Mouse (Mus musculus) liver, postnatal 0 days (tissue): ENCODE results near the gene Relch. TPM values are rescaled to one million over a fixed set of nuclear protein-coding genes. Genes with fewer than 3 reads are reported as not detected.
A peak's percentile ranks its signal among the peaks of the same experiment; 100 is the strongest.
"Not testable (repeated sequence)": the region's sequence is repeated elsewhere in the genome, so short reads cannot be mapped to it uniquely, and the experiment has no call there.

ENCODE experiments used
- ATAC-seq: fragments of 200-750 bp; cut with Nextera tagmentation; 2 replicates; pipeline ENCODE4 v1.8.0; 2017; ENCODE audit warnings: mild to moderate bottlenecking, moderate library complexity
- DNase-seq: peaks from one replicate; pipeline ENCODE4 v3.0.0-alpha.2; 2016
- H3K27ac ChIP-seq: fragments of 300-500 bp; sonication (generic); 2 replicates; pipeline ENCODE4 v1.5.1; 2014; ENCODE audit warnings: antibody characterized with exemption, moderate library complexity, mild to moderate bottlenecking, low read depth
- H3K27me3 ChIP-seq: fragments of 300-500 bp; sonication (generic); 2 replicates; pipeline ENCODE4 v1.6.1; 2014; ENCODE audit warnings: low read length, control low read depth, mixed read lengths; ENCODE audit not compliant: insufficient read depth
- H3K36me3 ChIP-seq: fragments of 300-500 bp; sonication (generic); replicated peaks from 2 replicates; pipeline ENCODE4 v1.6.1; 2014; ENCODE audit warnings: mild to moderate bottlenecking, control low read depth, low read length, moderate library complexity, mixed read lengths; ENCODE audit not compliant: insufficient read depth
- H3K4me1 ChIP-seq: fragments of 300-500 bp; sonication (generic); 2 replicates; pipeline ENCODE4 v1.6.1; 2014; ENCODE audit warnings: antibody characterized with exemption, mild to moderate bottlenecking, control low read depth; ENCODE audit not compliant: insufficient read depth
- H3K4me2 ChIP-seq: fragments of 300-500 bp; sonication (generic); 2 replicates; pipeline ENCODE4 v1.6.1; 2014; ENCODE audit warnings: low read depth, mild to moderate bottlenecking, low read length, moderate library complexity, mixed read lengths
- H3K4me3 ChIP-seq: fragments of 300-500 bp; sonication (generic); 2 replicates; pipeline ENCODE4 v1.5.1; 2014; ENCODE audit warnings: low read depth, low read length
- H3K9ac ChIP-seq: fragments of 300-500 bp; sonication (generic); replicated peaks from 2 replicates; pipeline ENCODE4 v1.6.1; 2014; ENCODE audit warnings: mild to moderate bottlenecking, moderate library complexity
- H3K9me3 ChIP-seq: fragments of 300-500 bp; sonication (generic); 2 replicates; pipeline ENCODE4 v1.6.1; 2016; ENCODE audit warnings: mild to moderate bottlenecking, control low read depth, low read length, mixed read lengths
- CTCF ChIP-seq: sonication (generic); IDR thresholded peaks from 2 replicates; pipeline ENCODE4 v1.5.1; 2016; ENCODE audit warnings: antibody characterized with exemption, low read depth
- EP300 ChIP-seq: IDR thresholded peaks from 2 replicates; pipeline ENCODE4 v1.6.1; 2016; ENCODE audit warnings: antibody characterized with exemption, low read depth, mild to moderate bottlenecking
- WGBS: fragments of 180-500 bp; shearing (Covaris S2); extraction: QIAGEN DNeasy Blood & Tissue Kit; methylation state at CpG from one replicate; pipeline ENCODE4 v1.1.7; 2014; ENCODE audit not compliant: insufficient replicate concordance; 5-methylcytosine and 5-hydroxymethylcytosine counted together
- polyA plus RNA-seq: library from polyadenylated mRNA; unstranded; fragments of >200 nt; fragmentation: Nextera tagmentation; extraction: Ambion mirVana; gene quantifications from 2 replicates; pipeline ENCODE4 v1.2.1, GENCODE M21; 2015

The Relch gene
- polyA plus RNA-seq, 1 experiment from 2014 or later, result 11.5 TPM

- no peak overlapping the region for H3K27ac ChIP-seq
- no peak for DNase-seq
- no peaks in the 10 kb centered on the region for H3K4me1 ChIP-seq
- WGBS, result 74% methylated on average over 2 of the region's 2 CpGs
- H3K9me3 ChIP-seq, result no peaks in the 10 kb centered on the region
- H3K9ac ChIP-seq, result no peak overlapping the region
- no peak overlapping the region for H3K4me2 ChIP-seq
- H3K4me3 ChIP-seq, result no peak overlapping the region
- TF ChIP-seq CTCF, result no peak
- no peak for TF ChIP-seq EP300
- H3K27me3 ChIP-seq, result no peaks in the 10 kb centered on the region
- H3K36me3 ChIP-seq, result peaks cover 22% of the 10 kb centered on the region; the same call in 1 of the 2 replicates
- ATAC-seq, result no peak
These were observed 31.9 kb downstream of the Relch start for GRCm38 (mm10) chr1:105695581-105695980.

DNA sequence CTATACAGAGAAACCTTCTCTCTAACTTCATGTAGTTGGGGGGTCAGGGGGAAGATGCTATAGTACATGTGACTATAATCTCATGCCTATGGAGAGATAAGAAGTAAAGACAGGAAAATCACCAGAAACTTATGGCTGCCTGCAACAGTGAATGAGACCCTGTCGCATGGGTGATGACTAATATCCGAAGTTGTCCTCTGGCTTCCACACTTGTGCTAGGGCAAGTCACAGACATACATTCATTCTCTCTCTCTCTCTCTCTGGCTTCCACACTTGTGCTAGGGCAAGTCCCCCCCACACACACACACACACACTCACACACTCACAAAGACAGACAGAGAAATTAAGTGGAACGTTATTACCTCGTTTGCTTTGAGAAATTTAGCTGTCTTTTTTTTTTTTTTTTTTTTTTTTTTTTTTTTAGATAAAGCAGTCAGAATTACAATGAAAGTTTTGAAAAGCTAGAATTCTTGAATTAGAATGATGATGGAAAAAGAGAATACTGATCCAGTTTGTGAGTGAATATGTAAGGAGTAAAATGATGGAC is 37.4 kb downstream of the Relch start:
- H3K4me1 ChIP-seq, result no peaks in the 10 kb centered on the region

GRCm38 (mm10) chr1:105709415-105709814 is 45.8 kb downstream of the Relch start:
- no peaks in the 10 kb centered on the region for H3K9me3 ChIP-seq
- WGBS, result 82% methylated on average over 2 of the region's 2 CpGs
- H3K36me3 ChIP-seq, result peaks cover 20% of the 10 kb centered on the region
- DNase-seq (no peak), ATAC-seq (no peak)
- H3K4me1 ChIP-seq, result no peaks in the 10 kb centered on the region
- TF ChIP-seq CTCF (no peak), EP300 (no peak)
- no peak overlapping the region for H3K9ac ChIP-seq
- no peak overlapping the region for H3K4me2 ChIP-seq
- no peaks in the 10 kb centered on the region for H3K27me3 ChIP-seq
- no peak overlapping the region for H3K4me3 ChIP-seq
- no peak overlapping the region for H3K27ac ChIP-seq

More for the DNA sequence above, 37.4 kb downstream of the Relch start:
- H3K9ac ChIP-seq, result no peak overlapping the region
- TF ChIP-seq EP300 (no peak), CTCF (no peak)
- 89% methylated on average over 4 of the region's 4 CpGs for WGBS
- no peaks in the 10 kb centered on the region for H3K27me3 ChIP-seq
- H3K4me3 ChIP-seq, result no peak overlapping the region
- H3K9me3 ChIP-seq, result no peaks in the 10 kb centered on the region
- no peak overlapping the region for H3K4me2 ChIP-seq
- peaks cover 18% of the 10 kb centered on the region for H3K36me3 ChIP-seq
- no peak overlapping the region for H3K27ac ChIP-seq
- no peak for DNase-seq
- no peak for ATAC-seq

- Histone ChIP-seq H3K36me3 (peaks cover 21% of the 10 kb centered on the region), H3K4me3 (no peak overlapping the region), H3K27ac (no peak overlapping the region), H3K4me2 (no peak overlapping the region), H3K9ac (no peak overlapping the region), H3K27me3 (no peaks in the 10 kb centered on the region), H3K9me3 (no peaks in the 10 kb centered on the region), H3K4me1 (no peaks in the 10 kb centered on the region)
- 40% methylated on average over 1 of the region's 1 CpGs for WGBS
- DNase-seq, result peak; percentile 19
- peak; percentile 55 for TF ChIP-seq CTCF
- no peak for TF ChIP-seq EP300
- no peak for ATAC-seq
These were observed 47.6 kb downstream of the Relch start for GRCm38 (mm10) chr1:105711227-105711626.

DNA sequence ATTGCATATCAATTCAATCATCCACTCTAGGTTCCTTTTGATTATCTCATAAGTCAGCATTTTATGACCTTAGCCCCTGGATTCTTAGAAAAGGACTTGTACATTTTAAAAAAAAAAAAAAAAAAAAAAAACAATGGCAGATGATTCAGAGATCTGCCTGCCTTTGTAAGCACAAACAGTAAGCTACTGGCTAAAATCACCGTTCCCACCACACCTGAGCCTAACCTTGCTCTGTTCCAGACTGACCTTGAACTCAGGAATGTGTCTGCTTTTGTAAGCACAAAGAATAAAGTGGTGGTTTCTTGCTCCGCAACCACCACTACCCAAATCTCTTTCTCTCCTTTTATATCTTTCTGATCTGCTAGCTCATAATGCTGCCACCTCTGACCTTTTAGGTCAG is 49.2 kb downstream of the Relch start:
- DNase-seq (no peak), ATAC-seq (no peak)
- no peak overlapping the region for H3K9ac ChIP-seq
- TF ChIP-seq EP300 (no peak), CTCF (no peak)
- H3K27ac ChIP-seq, result no peak overlapping the region
- peaks cover 21% of the 10 kb centered on the region for H3K36me3 ChIP-seq
- no peak overlapping the region for H3K4me2 ChIP-seq
- H3K4me1 ChIP-seq, result no peaks in the 10 kb centered on the region
- H3K9me3 ChIP-seq, result no peaks in the 10 kb centered on the region
- no peaks in the 10 kb centered on the region for H3K27me3 ChIP-seq
- WGBS, result 85% methylated on average over 2 of the region's 2 CpGs
- H3K4me3 ChIP-seq, result no peak overlapping the region

DNA sequence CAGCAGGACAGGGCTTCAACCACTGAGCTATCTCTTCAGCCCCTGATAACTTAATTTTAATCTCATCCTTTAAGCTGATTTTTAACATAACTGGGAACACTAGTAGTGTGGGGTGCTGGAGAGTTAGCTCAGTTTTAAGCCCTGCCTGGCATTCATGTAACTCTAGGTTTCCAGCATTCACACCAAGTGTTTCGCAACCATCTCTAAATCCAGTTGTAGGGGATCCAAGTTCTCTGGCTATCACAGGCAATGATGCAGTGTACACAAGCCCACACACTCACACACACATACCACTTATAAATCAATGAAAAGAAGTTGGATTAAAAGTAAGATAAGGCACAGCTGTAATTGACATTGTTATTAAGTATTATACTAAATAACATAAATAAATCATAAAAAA is 54.7 kb downstream of the Relch start:
- Histone ChIP-seq H3K27ac (no peak overlapping the region), H3K9me3 (no peaks in the 10 kb centered on the region), H3K4me2 (no peak overlapping the region), H3K4me3 (no peak overlapping the region), H3K36me3 (peaks cover 28% of the 10 kb centered on the region), H3K9ac (no peak overlapping the region), H3K4me1 (no peaks in the 10 kb centered on the region), H3K27me3 (no peaks in the 10 kb centered on the region)
- WGBS, result 80% methylated on average over 1 of the region's 1 CpGs
- ATAC-seq, result peak; percentile 47
- TF ChIP-seq EP300 (no peak), CTCF (no peak)
- DNase-seq, result no peak

- 93% methylated on average over 12 of the region's 13 CpGs for WGBS
- not testable (repeated sequence) for H3K27ac ChIP-seq, H3K9ac ChIP-seq, H3K4me1 ChIP-seq, H3K4me3 ChIP-seq, H3K4me2 ChIP-seq, H3K27me3 ChIP-seq, ATAC-seq, H3K9me3 ChIP-seq, DNase-seq
- H3K36me3 ChIP-seq, result peaks cover 26% of the 10 kb centered on the region
These were observed 65.6 kb downstream of the Relch start for GRCm38 (mm10) chr1:105729246-105729645.
